Mouse (Mus musculus) kidney, adult 2 months (tissue): ENCODE data around the gene Bsn. TPM values are rescaled to one million over a fixed set of nuclear protein-coding genes. Genes with fewer than 3 reads are reported as not detected.

Experiments used
- DNase-seq: peaks from one replicate; pipeline ENCODE4 v3.0.0; 2021
- H3K27ac ChIP-seq: fragments of 200-500 bp; 2 replicates; pipeline ENCODE4 v1.5.1; 2012; ENCODE audit warnings: low read depth, low read length, control low read depth, inconsistent platforms; ENCODE audit not compliant: insufficient read depth
- H3K27me3 ChIP-seq: fragments of 200-500 bp; replicated peaks from 2 replicates; pipeline ENCODE4 v1.6.1; 2012; ENCODE audit warnings: mild to moderate bottlenecking, moderate library complexity, low read length, inconsistent platforms; ENCODE audit not compliant: control insufficient read depth, insufficient read depth
- H3K36me3 ChIP-seq: fragments of 200-500 bp; 2 replicates; pipeline ENCODE4 v1.6.1; 2012; ENCODE audit warnings: mild to moderate bottlenecking, moderate library complexity, low read length, inconsistent platforms; ENCODE audit not compliant: control insufficient read depth, insufficient read depth
- H3K4me1 ChIP-seq: fragments of 200-500 bp; 2 replicates; pipeline ENCODE4 v1.6.1; 2011; ENCODE audit warnings: low read length; ENCODE audit not compliant: control insufficient read depth, insufficient read depth
- H3K4me3 ChIP-seq: fragments of 200-500 bp; 2 replicates; pipeline ENCODE4 v1.5.1; 2011; ENCODE audit warnings: mild to moderate bottlenecking, low read depth, low read length, control low read depth; ENCODE audit not compliant: insufficient read depth
- CTCF ChIP-seq: fragments of 200-500 bp; conservative IDR thresholded peaks from 2 replicates; pipeline ENCODE4 v1.5.1; 2011; ENCODE audit warnings: low read depth, mild to moderate bottlenecking, control low read depth, low read length, moderate library complexity, mixed read lengths; ENCODE audit not compliant: insufficient read depth, insufficient read length
- POLR2A ChIP-seq: fragments of 200-500 bp; IDR thresholded peaks from one replicate; pipeline ENCODE4 v1.6.1; 2011; ENCODE audit warnings: low read depth, low read length, control low read depth
- WGBS: fragments of 180-500 bp; shearing (Covaris S2); methylation state at CpG from one replicate; pipeline ENCODE4 v1.1.7; 2018; 5-methylcytosine and 5-hydroxymethylcytosine counted together
- polyA plus RNA-seq: library from polyadenylated mRNA; depleted of rRNA; stranded (reverse); fragments of >200 nt; gene quantifications from 2 replicates; pipeline ENCODE4 v1.2.3, GENCODE M21; 2012

Gene Bsn
- polyA plus RNA-seq, 1 experiment: 0.17 TPM

- H3K36me3 ChIP-seq: no peaks in the 10 kb centered on the region
- no peaks in the 10 kb centered on the region for H3K27me3 ChIP-seq
- 60% methylated on average over 31 of the region's 31 CpGs for WGBS
- H3K4me1 ChIP-seq: no peaks in the 10 kb centered on the region
- no peak overlapping the region for H3K27ac ChIP-seq
- TF ChIP-seq POLR2A (no peak), CTCF (no peak)
- no peak for DNase-seq
- no peak overlapping the region for H3K4me3 ChIP-seq
These were observed 85.2 kb downstream of the Bsn start for GRCm38 (mm10) chr9:108104766-108105548.

GRCm38 (mm10) chr9:108099619-108100018, 90.6 kb downstream of the Bsn start:
- 90% methylated on average over 8 of the region's 8 CpGs for WGBS
- H3K27me3 ChIP-seq: no peaks in the 10 kb centered on the region

GRCm38 (mm10) chr9:108095949-108096712, 94.1 kb downstream of the Bsn start:
- no peak overlapping the region for H3K4me3 ChIP-seq
- no peak for TF ChIP-seq CTCF
- no peak for TF ChIP-seq POLR2A
- H3K27me3 ChIP-seq: no peaks in the 10 kb centered on the region
- H3K4me1 ChIP-seq: peaks cover 8% of the 10 kb centered on the region
- peak overlapping the region; percentile 11; the same call in 1 of the 2 replicates for H3K27ac ChIP-seq
- 48% methylated on average over 10 of the region's 10 CpGs for WGBS
- DNase-seq: no peak
- H3K36me3 ChIP-seq: no peaks in the 10 kb centered on the region; the same call in 1 of the 2 replicates

More at GRCm38 (mm10) chr9:108099619-108100018, 90.6 kb downstream of the Bsn start:
- TF ChIP-seq CTCF: no peak
- no peak for TF ChIP-seq POLR2A
- Histone ChIP-seq H3K4me1 (peaks cover 8% of the 10 kb centered on the region), H3K27ac (no peak overlapping the region), H3K36me3 (no peaks in the 10 kb centered on the region), H3K4me3 (no peak overlapping the region)
- no peak for DNase-seq

GRCm38 (mm10) chr9:108095518-108095917, 94.7 kb downstream of the Bsn start:
- WGBS: 2% methylated on average over 3 of the region's 3 CpGs
- peaks cover 8% of the 10 kb centered on the region for H3K4me1 ChIP-seq
- no peak overlapping the region; the same call in 1 of the 2 replicates for H3K27ac ChIP-seq
- TF ChIP-seq CTCF (peak; percentile 84), POLR2A (no peak)
- peak; percentile 79 for DNase-seq
- no peaks in the 10 kb centered on the region; the same call in 1 of the 2 replicates for H3K36me3 ChIP-seq
- H3K4me3 ChIP-seq: no peak overlapping the region
- no peaks in the 10 kb centered on the region for H3K27me3 ChIP-seq

GRCm38 (mm10) chr9:108094998-108095411, 95.2 kb downstream of the Bsn start:
- no peaks in the 10 kb centered on the region; the same call in 1 of the 2 replicates for H3K36me3 ChIP-seq
- under 1% methylated on average over 16 of the region's 16 CpGs for WGBS
- no peak for TF ChIP-seq POLR2A
- no peak for TF ChIP-seq CTCF
- DNase-seq: no peak
- H3K4me3 ChIP-seq: peak overlapping the region; percentile 83
- peaks cover 13% of the 10 kb centered on the region for H3K4me1 ChIP-seq
- H3K27ac ChIP-seq: no peak overlapping the region; the same call in none of the 2 replicates
- H3K27me3 ChIP-seq: no peaks in the 10 kb centered on the region

GRCm38 (mm10) chr9:108094184-108094941, 95.8 kb downstream of the Bsn start, which contains the start of gene Apeh:
Gene Apeh, minus strand, starts transcription at chr9:108094606.
- Histone ChIP-seq H3K27me3 (no peaks in the 10 kb centered on the region), H3K36me3 (peaks cover under 1% of the 10 kb centered on the region), H3K4me1 (peaks cover 15% of the 10 kb centered on the region), H3K27ac (peak within 1 kb of the TSS; percentile 74), H3K4me3 (peak within 1 kb of the TSS; percentile 83)
- no peak for TF ChIP-seq CTCF
- no peak for TF ChIP-seq POLR2A
- WGBS: under 1% methylated on average over 52 of the region's 52 CpGs
- DNase-seq: peak; percentile 98

- DNase-seq: no peak
- peak overlapping the region; percentile 83 for H3K4me3 ChIP-seq
- H3K4me1 ChIP-seq: peaks cover 15% of the 10 kb centered on the region
- WGBS: 34% methylated on average over 10 of the region's 10 CpGs
- H3K27ac ChIP-seq: peak overlapping the region; percentile 74
- H3K36me3 ChIP-seq: peaks cover 3% of the 10 kb centered on the region
- H3K27me3 ChIP-seq: no peaks in the 10 kb centered on the region
- TF ChIP-seq CTCF: no peak
These were observed 96.6 kb downstream of the Bsn start for GRCm38 (mm10) chr9:108093586-108093985.
